ENCODE assay signal across 17 mouse cellular contexts in genomic region chr7:73965164-73965563, GRCm38 (mm10). TPM values are rescaled to one million over a fixed set of nuclear protein-coding genes. Genes with fewer than 3 reads are reported as not detected.
"Had no signal": no experiment of that assay in that cellular context is flagged by ENCODE, and none has a peak within 500 bp of the region (broad histone marks: within the 10 kb centered on the region; RNA-seq: fewer than 3 reads in every experiment).

No protein-coding gene starts in this region.

- DNase-seq: lung, adult 18-20 months; lung, embryonic 14.5 days; lung, postnatal 10 days; lung, postnatal 4 days; midbrain, embryonic 14.5 days; right cerebral cortex, postnatal 14 days; thymus, adult 2 months; thymus, postnatal 25 days; thymus, postnatal 4 days had no signal

- H3K27me3 ChIP-seq: midbrain, embryonic 12.5 days; neural tube, embryonic 12.5 days; stomach, embryonic 15.5 days had no signal

- H3K9ac ChIP-seq: lung, embryonic 14.5 days; midbrain, embryonic 12.5 days; neural tube, embryonic 12.5 days; stomach, embryonic 15.5 days had no signal

- H3K9me3 ChIP-seq: midbrain, embryonic 10.5 days; midbrain, embryonic 12.5 days; neural tube, embryonic 12.5 days; stomach, embryonic 15.5 days had no signal

- H3K36me3 ChIP-seq: stomach, embryonic 15.5 days had no signal

- H3K4me2 ChIP-seq: lung, embryonic 14.5 days; midbrain, embryonic 12.5 days; neural tube, embryonic 12.5 days; stomach, embryonic 15.5 days had no signal

- ATAC-seq: midbrain, embryonic 16.5 days had no signal

- H3K27ac ChIP-seq: midbrain, embryonic 10.5 days; midbrain, embryonic 12.5 days; neural tube, embryonic 12.5 days; stomach, embryonic 15.5 days; stomach, postnatal 0 days had no signal

- H3K4me3 ChIP-seq: midbrain, embryonic 10.5 days; midbrain, embryonic 12.5 days; neural tube, embryonic 12.5 days; stomach, embryonic 15.5 days had no signal

- H3K4me1 ChIP-seq: midbrain, embryonic 10.5 days; midbrain, embryonic 12.5 days; neural tube, embryonic 12.5 days; stomach, embryonic 15.5 days had no signal

RNA-seq across cellular contexts. Expression of gene St8sia2, which starts 48.3 kb away (rescaled TPM):
- total RNA-seq: megakaryocyte-erythroid progenitor cell, adult 5-6 weeks; neutrophil, adult 5-6 weeks had no signal
